Mouse (Mus musculus) CD4-positive naive resting alpha-beta T cell, adult 76 days (primary cell): ENCODE measurements around the gene Yme1l1. TPM values are rescaled to one million over a fixed set of nuclear protein-coding genes. Genes with fewer than 3 reads are reported as not detected.

ENCODE experiments used
- total RNA-seq: library from RNA; stranded (reverse); gene quantifications from one replicate; pipeline ENCODE4 v1.2.4, GENCODE M21; 2023

Yme1l1 gene
- 172 TPM for total RNA-seq

GRCm38 (mm10) chr2:23155777-23156607, at the start of gene Yme1l1, which contains the start of gene Mastl:
TSS of gene Yme1l1 (plus strand) at chr2:23156369.
TSS of gene Mastl (minus strand) at chr2:23156024.

GRCm38 (mm10) chr2:23207070-23207526, 50.9 kb downstream of the Yme1l1 start, which contains the start of gene 4931423N10Rik:
TSS of gene 4931423N10Rik (plus strand) at chr2:23207476.

Other genes starting within 250 kb of the Yme1l1 start
- gene Abi1, start 116.1 kb upstream of the Yme1l1 start, total RNA-seq, result 184 TPM
- 90.5 TPM for gene Acbd5, start 88.2 kb upstream of the Yme1l1 start, total RNA-seq
- 0.70 TPM for gene Mastl, start 345 bp upstream of the Yme1l1 start, total RNA-seq
- not detected for gene 4931423N10Rik, start 51.1 kb downstream of the Yme1l1 start, total RNA-seq
- gene Nxph2, start 164.9 kb downstream of the Yme1l1 start, total RNA-seq, result not detected